Mouse (Mus musculus) megakaryocyte, embryonic 14.5 days (primary cell): ENCODE results near the gene Cracr2b.

Experiments
- FLI1 ChIP-seq: IDR thresholded peaks from 2 replicates; pipeline ENCODE4 v1.6.1; 2012; ENCODE audit warnings: low read length, inconsistent platforms, mixed read lengths
- GATA1 ChIP-seq: IDR thresholded peaks from 3 replicates; pipeline ENCODE4 v1.6.1; 2012; ENCODE audit warnings: mixed read lengths, low read length, inconsistent platforms, borderline replicate concordance

DNA sequence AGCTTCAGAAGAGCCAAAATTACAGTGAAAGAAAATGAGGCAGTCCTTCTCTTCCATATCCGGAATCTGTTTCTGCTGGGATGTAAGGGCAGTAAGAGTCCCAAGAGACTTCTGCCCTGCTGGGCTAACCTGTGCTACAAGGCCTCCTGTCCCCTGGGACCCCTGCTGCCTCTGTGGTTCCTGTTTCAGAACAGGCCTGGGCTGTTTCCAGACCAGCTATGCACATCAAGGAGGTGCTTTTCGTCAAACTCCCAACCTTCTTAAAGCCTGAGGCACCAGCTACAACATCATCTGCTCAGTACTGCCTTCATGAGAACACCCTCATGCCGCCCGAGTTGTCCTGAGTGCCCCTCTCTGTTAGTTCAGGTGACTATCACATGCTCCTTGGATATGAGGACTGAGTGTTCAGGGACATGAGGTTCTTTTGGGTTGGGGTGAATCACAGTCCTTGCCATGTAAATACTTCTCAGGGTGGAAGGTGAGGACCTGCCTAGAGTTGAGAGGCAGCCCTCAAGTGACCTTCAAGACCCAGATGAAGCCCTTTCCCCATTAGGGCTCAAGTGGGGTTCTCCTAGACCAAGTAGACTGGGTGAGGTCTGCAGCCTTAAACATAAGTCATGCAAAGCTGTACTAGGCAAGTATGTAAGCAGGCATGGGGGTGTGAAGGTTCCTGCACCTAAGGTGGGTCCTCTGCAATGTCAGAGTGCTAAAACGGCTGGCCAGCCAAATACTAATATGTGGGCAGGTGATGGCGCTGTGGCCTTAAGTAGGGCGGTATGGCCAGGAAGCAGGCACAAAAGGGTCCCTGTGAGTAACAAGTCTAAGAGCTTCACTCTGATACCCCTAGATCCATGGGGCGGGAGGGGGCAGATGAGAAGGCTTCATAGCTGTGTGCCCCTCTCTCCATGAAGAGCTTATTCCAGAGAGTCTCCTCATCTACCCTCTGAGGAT lies 42.9 kb upstream of the Cracr2b start:
- TF ChIP-seq FLI1 (no peak), GATA1 (no peak)
